Mouse (Mus musculus) embryo, embryonic 11.5 days (tissue): ENCODE measurements around the gene Eloa.

ENCODE experiments used
- DNase-seq: peaks from one replicate; pipeline ENCODE4 v3.0.0-alpha.2; 2012; ENCODE audit warnings: low read depth, low spot score

Gene Eloa

GRCm38 (mm10) chr4:135958354-135958753 lies 63.2 kb downstream of the Eloa start:
- DNase-seq = no peak

- DNase-seq = no peak
Measured at GRCm38 (mm10) chr4:135955886-135956285, 65.7 kb downstream of the Eloa start.

- DNase-seq = peak; percentile 54
Measured at GRCm38 (mm10) chr4:135954241-135954640, 67.3 kb downstream of the Eloa start.
